Mouse (Mus musculus) CD4-positive, CD25-positive, alpha-beta regulatory T cell, adult 9 weeks (primary cell): ENCODE data around the gene Tbx3. TPM values are rescaled to one million over a fixed set of nuclear protein-coding genes. Genes with fewer than 3 reads are reported as not detected.

Experiments used
- polyA plus RNA-seq: library from polyadenylated mRNA; unstranded; fragments of 100-300 nt; shearing (Covaris generic); gene quantifications from one replicate; pipeline ENCODE4 v1.2.1, GENCODE M21; 2017

Tbx3 gene
- polyA plus RNA-seq = not detected

DNA sequence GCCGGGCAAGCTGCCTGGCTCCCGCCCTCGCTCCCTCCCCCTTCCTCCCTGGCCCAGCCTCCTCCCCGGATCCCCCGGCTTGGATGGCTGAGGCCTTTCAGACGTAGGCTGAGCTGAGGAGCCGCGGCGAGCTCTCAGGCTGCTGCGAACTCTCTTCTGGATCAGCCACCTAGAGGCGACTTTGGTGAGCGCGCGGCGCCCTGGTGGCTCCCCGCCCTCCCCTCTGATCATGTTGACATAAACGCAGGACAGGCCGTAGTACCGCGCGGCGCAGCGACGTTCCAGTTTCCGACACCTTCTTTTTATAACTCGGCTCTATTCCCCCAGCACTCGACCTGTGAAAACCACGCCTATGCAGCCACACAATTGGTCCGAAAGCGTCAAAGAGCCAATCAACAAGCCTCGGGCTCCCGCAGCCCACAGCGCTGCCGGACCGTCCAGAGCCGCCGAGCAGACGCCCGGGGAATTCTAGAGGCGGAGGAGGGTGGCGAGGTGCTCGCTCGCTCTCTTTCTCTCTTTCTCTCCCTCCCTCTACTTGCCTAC, at the start of gene Tbx3:
Gene Tbx3 (plus strand): TSS at position 104 of the 543 bp plus-strand sequence.

Other genes starting within 250 kb of the Tbx3 start
- gene Tbx5, start 162.0 kb downstream of the Tbx3 start, polyA plus RNA-seq = not detected